Mouse (Mus musculus) cortical plate, adult 2 months (tissue): ENCODE measurements around the gene Ift140. TPM values are rescaled to one million over a fixed set of nuclear protein-coding genes. Genes with fewer than 3 reads are reported as not detected.

Source experiments
- H3K27ac ChIP-seq: fragments of 200-500 bp; 2 replicates; pipeline ENCODE4 v1.5.1; 2012; ENCODE audit warnings: low read length, control low read depth, inconsistent platforms; ENCODE audit not compliant: insufficient read depth
- H3K4me1 ChIP-seq: fragments of 200-500 bp; 2 replicates; pipeline ENCODE4 v1.6.1; 2011; ENCODE audit warnings: low read length; ENCODE audit not compliant: control insufficient read depth, insufficient read depth
- H3K4me3 ChIP-seq: fragments of 200-500 bp; 2 replicates; pipeline ENCODE4 v1.5.1; 2011; ENCODE audit warnings: mild to moderate bottlenecking, low read length, control low read depth; ENCODE audit not compliant: insufficient read depth
- CTCF ChIP-seq: fragments of 200-500 bp; IDR thresholded peaks from 2 replicates; pipeline ENCODE4 v1.5.1; 2011; ENCODE audit warnings: mild to moderate bottlenecking, control low read depth, low read length; ENCODE audit not compliant: insufficient read depth; ENCODE audit errors: extremely low read depth
- POLR2A ChIP-seq: fragments of 200-500 bp; IDR thresholded peaks from 2 replicates; pipeline ENCODE4 v1.6.1; 2011; ENCODE audit warnings: mild to moderate bottlenecking, low read length, control low read depth; ENCODE audit not compliant: insufficient read depth; ENCODE audit errors: extremely low read depth
- polyA plus RNA-seq: library from polyadenylated mRNA; depleted of rRNA; stranded (reverse); fragments of >200 nt; gene quantifications from 2 replicates; pipeline ENCODE4 v1.2.3, GENCODE M21; 2012

The Ift140 gene
- polyA plus RNA-seq, 1 experiment, result 22.2 TPM

GRCm38 (mm10) chr17:25084835-25085385, 69.0 kb downstream of the Ift140 start:
- H3K4me3 ChIP-seq, result no peak overlapping the region
- H3K4me1 ChIP-seq, result peaks cover 8% of the 10 kb centered on the region
- no peak overlapping the region for H3K27ac ChIP-seq
- TF ChIP-seq POLR2A, result no peak
- TF ChIP-seq CTCF, result no peak

GRCm38 (mm10) chr17:25086724-25087123, 70.8 kb downstream of the Ift140 start:
- peaks cover 3% of the 10 kb centered on the region; the same call in 1 of the 2 replicates for H3K4me1 ChIP-seq
- H3K4me3 ChIP-seq, result no peak overlapping the region
- no peak for TF ChIP-seq CTCF
- no peak for TF ChIP-seq POLR2A
- no peak overlapping the region for H3K27ac ChIP-seq

GRCm38 (mm10) chr17:25089158-25089557, 73.3 kb downstream of the Ift140 start:
- H3K4me1 ChIP-seq, result no peaks in the 10 kb centered on the region
- no peak overlapping the region for H3K27ac ChIP-seq
- no peak overlapping the region for H3K4me3 ChIP-seq
- TF ChIP-seq CTCF (no peak), POLR2A (no peak)

GRCm38 (mm10) chr17:25090450-25090849, 74.6 kb downstream of the Ift140 start:
- no peak overlapping the region for H3K27ac ChIP-seq
- no peak overlapping the region for H3K4me3 ChIP-seq
- TF ChIP-seq POLR2A (no peak), CTCF (no peak)
- H3K4me1 ChIP-seq, result no peaks in the 10 kb centered on the region

- no peak overlapping the region for H3K4me3 ChIP-seq
- TF ChIP-seq POLR2A (no peak), CTCF (no peak)
- no peak overlapping the region for H3K27ac ChIP-seq
These were observed 80.3 kb downstream of the Ift140 start for GRCm38 (mm10) chr17:25096221-25096620.

GRCm38 (mm10) chr17:25100052-25100451, 84.2 kb downstream of the Ift140 start:
- no peak overlapping the region for H3K4me3 ChIP-seq
- no peaks in the 10 kb centered on the region for H3K4me1 ChIP-seq
- TF ChIP-seq POLR2A (no peak), CTCF (no peak)
- H3K27ac ChIP-seq, result no peak overlapping the region

More at GRCm38 (mm10) chr17:25096221-25096620, 80.3 kb downstream of the Ift140 start:
- H3K4me1 ChIP-seq, result no peaks in the 10 kb centered on the region

- H3K4me1 ChIP-seq, result no peaks in the 10 kb centered on the region
- H3K4me3 ChIP-seq, result no peak overlapping the region
- TF ChIP-seq CTCF, result no peak
- no peak for TF ChIP-seq POLR2A
- no peak overlapping the region for H3K27ac ChIP-seq
These were observed 85.5 kb downstream of the Ift140 start for GRCm38 (mm10) chr17:25101338-25101737.

- Histone ChIP-seq H3K27ac (no peak overlapping the region), H3K4me1 (peaks cover 6% of the 10 kb centered on the region; the same call in 1 of the 2 replicates), H3K4me3 (no peak overlapping the region)
- no peak for TF ChIP-seq CTCF
- no peak for TF ChIP-seq POLR2A
These were observed 91.9 kb downstream of the Ift140 start for GRCm38 (mm10) chr17:25107786-25108185.

GRCm38 (mm10) chr17:25109578-25109977, 93.7 kb downstream of the Ift140 start:
- Histone ChIP-seq H3K27ac (no peak overlapping the region), H3K4me1 (peaks cover 6% of the 10 kb centered on the region; the same call in 1 of the 2 replicates), H3K4me3 (no peak overlapping the region)
- TF ChIP-seq CTCF, result peak; percentile 34; the same call in 1 of the 2 replicates
- no peak for TF ChIP-seq POLR2A

- no peak overlapping the region for H3K4me3 ChIP-seq
- TF ChIP-seq CTCF (no peak), POLR2A (no peak)
- H3K4me1 ChIP-seq, result peaks cover 11% of the 10 kb centered on the region; the same call in 1 of the 2 replicates
- no peak overlapping the region for H3K27ac ChIP-seq
These were observed 94.7 kb downstream of the Ift140 start for GRCm38 (mm10) chr17:25110590-25110989.
